Mouse (Mus musculus) forelimb bud, embryonic 11.5 days (tissue): ENCODE measurements at regions not wholly inside any gene's neighbourhood (a gene's known extent, or its start where the extent isn't known, plus 50 kb on each side); places are given as distances from the start of the nearest gene placed in this dataset.

Source experiments
- DNase-seq: peaks from one replicate; pipeline ENCODE4 v3.0.0-alpha.2; 2012; ENCODE audit warnings: low read depth, low spot score

DNA sequence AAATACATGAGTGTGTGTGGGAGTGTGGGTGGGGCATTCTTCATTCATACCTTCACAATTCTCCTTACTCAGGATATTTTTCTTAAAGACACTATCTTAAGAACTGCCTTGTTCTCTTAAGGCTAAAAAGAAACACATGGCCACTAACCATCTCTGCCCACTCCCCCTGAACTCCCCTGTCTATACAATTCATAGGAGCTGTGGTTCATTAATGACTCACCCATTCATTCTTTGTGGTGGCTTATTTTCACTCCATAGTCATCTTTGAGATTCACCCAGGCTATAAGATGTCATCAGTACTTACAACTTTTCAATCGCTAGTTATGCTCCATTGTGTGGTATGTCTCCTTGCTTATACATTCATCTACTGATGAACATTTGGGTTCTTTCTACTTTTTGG lies 97.7 kb upstream of the Spred1 start:
- DNase-seq: no peak

DNA sequence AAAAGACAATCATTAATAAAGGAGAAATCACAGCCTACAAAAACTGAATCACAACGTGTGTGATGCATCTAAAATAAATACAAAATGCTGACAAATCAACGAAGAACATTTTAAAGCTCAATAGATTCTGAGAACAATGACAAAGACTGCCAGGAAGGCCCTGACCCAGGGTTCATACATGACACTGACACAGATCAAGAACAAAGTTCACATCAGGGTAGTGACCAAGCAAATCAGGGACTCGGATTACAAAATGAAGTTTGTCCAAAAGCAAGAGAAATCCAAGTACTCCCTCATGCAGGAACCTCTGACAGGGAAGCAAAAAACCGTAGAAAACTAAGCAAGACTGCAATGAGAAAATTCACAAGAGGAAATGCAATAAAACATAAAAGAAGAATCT lies 94.1 kb upstream of the Spred1 start:
- no peak for DNase-seq

DNA sequence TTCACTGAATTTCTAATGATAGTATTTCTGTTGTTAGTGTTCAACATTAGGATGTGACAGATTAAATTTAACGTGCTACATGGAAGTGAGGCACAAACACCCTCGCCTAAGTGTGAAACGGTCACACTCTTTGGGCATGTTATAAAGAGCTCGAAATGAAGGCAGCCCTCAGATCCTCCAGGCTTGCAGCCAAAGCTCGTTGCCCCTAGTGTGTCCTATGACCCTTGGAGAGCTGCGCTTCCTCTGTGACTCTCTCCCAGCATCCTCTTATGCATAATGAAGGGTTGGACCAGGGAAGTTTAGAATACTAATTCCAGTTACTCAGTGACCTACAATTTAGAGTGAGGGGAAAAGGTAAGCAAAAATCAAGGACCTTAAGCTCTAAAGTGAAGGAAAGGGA lies 92.4 kb upstream of the Spred1 start:
- DNase-seq: no peak

DNA sequence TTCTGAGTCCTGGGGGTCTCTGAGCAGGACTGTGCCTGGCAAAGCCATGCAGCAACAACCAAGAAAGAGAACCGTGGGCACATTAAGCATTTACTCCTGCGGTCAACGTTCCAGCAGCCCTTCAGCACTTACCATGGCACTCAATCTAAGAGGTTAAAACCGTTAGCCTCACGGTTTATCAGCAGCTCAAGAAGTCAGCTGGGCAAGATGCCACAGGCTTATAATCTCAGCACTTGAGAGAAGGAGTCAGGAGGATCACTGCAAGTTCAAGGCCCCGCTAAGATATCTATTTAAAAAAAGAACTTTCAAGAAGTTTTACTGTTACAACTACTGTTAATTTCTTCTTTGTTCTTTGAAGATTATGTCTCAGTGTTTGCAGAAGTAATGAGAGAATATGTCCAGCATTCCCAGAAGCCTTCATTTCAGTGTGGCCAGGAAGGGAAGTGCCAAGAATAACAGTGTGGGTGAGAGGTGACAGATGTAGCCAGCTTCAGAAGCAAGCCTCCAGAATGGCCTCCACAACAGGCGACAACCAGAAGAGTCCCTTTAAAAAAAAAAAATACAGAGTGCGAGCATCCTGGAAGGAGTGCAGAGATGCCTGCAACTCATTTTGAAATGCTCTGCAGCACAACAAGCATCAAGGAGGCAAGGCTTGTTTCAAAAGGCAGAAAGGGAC lies 84.8 kb upstream of the Spred1 start:
- DNase-seq: no peak

DNA sequence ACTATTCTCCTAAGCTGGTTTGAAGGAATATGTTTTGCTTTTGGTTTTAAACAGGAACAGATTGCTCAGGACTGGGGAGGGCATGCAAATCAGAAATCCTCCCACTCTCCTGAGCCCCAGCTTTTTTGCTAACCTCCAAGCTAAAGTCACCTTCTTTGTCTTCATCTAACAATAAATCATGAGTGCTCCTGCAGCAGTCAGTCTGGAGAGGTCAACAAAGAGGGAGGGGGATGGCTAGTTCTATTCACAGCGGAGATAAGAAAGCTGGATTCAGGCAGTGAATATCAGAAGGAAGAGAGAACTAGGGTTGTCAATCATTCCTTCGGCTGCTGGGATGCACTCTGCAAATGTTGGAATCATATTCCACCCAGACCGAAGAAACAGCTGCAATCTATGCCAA lies 81.0 kb upstream of the Spred1 start:
- no peak for DNase-seq

DNA sequence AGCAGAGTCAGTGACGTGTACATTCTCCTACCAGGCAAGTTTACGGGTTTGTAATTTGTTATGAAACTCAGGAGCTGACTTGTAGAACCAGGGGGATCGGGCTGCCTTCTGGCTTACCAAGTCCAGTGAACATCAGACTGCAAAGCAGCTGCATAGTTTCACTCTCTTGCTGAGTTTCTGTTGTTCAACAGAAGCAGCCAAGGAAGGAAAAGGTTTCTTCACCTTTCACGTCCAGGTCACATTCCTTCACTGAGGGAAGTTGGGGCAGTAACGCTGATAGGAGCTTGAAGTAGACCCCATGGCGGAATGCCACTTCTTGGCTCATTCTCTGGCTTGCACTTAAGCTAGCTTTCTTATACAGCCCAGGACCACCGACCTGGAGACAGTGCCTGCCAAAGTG lies 77.3 kb upstream of the Spred1 start:
- no peak for DNase-seq

DNA sequence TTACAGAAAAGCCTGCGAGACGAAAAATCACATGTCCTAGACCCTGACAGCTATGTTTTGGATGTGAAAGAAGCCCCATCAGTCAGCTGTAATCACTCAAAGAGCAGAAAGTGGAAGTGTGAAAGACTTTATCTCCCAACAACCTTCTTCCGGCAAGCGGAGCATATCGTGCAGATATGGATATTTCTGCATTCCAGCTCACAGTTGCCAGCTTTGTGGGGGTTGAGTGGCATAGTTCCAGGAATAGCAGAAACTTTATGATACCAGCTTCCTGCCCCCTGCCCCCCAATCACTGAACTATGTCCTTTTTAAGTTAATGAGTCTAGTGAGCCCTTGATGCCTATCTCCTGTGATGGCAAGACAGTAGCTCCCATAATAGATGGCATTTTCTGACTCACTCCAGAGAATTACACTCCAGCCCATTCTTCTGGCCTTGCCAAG lies 72.9 kb upstream of the Spred1 start:
- DNase-seq: no peak

DNA sequence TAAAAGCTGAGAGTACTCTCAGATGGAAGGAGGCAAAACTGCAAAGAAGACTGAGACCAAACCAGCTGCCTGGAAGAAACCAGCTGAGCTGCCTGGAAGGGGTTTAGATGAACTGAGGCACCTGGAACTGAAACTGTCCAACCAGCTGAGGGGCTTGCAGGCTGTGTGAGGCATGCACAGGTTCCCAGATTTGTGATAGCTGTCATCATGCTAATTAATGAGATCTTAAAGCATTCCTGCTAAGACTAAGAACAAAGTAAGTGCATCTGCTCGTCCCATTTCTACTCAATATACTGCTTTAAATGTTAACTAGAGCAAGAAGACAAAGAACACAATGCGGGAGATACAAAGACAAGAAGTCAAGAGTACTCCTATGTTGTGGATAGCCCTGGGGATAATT lies 71.1 kb upstream of the Spred1 start:
- no peak for DNase-seq

DNA sequence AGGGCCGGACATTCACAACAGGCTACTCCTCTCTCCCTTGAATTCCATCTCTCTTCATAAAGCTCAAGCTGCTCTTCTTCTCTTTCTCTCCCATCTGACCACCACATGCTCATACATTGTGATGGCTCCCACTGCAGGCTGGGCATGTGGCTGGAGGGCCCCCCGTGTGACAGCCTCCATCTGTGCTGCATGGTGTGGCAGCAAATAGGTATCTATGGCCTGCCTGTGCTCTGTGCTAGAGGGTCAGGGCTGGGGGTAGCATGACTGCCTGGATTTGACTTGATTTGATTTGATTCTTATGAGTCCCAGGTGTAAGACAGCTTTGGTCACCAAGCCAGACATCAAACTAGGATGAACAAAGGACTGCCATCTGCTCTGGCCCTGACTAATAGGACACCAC lies 57.0 kb upstream of the Spred1 start:
- DNase-seq: no peak

DNA sequence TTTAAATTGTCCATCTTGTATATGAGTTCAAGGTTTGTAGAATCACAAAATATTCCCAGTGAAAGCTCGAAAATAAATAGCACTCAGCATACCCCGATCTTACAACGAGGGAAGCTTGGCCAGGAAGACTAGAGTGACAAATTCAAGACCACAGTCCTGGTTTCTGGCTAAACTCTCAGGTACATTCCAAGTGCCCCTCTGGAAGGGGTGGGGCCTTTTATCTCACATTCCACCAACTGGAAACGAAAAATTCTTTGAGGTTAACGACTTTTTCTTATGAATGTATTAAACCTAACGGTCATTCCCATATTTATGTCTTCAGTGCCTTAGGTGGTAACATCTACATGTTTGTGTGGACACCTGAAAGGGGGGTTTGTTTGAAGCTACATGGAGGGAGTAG lies 50.8 kb upstream of the Spred1 start:
- DNase-seq: no peak

DNA sequence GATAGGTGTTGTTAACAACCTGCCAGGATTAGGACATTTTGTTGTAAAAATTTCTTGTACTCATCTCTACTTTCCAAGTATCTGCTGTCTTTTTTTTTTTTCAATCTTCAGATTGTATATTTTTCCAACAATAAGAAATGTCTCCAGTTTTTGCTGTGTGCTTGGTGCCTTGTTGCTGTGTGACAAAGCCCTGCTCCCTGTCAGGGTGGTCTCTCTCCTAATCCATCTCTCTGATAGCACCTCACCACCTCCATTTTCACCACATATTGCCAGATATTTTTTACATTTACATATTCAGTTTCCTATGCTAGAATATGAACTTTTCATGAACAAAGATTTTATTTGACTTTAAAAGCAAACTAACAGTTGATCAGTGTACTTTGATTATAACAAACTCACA lies 50.1 kb upstream of the Spred1 start:
- DNase-seq: no peak
